Mouse (Mus musculus) left cerebral cortex, postnatal 14 days (tissue): ENCODE results near the gene Myh7b. TPM values are rescaled to one million over a fixed set of nuclear protein-coding genes. Genes with fewer than 3 reads are reported as not detected.

Experiments
- DNase-seq, 2 experiments: peaks; one replicate each; pipeline ENCODE4 v3.0.0; 2021 to 2022; ENCODE audit warnings: low spot score in 2 of 2, mixed read lengths in 1 of 2
- intact Hi-C: fragments of 180-260 bp; cut with DNase I; formaldehyde crosslinking; loops from one replicate; pipeline ENCODE4 v1.15.1; 2025
- long read RNA-seq, 2 experiments: library from polyadenylated mRNA; stranded (forward); transcript quantifications; one replicate each; pipeline ENCODE4 v2.0.0; 2021
- total RNA-seq, 2 experiments: library from RNA; stranded (reverse); gene quantifications; 2 replicates each; pipeline ENCODE4 v1.2.3; 2021

The Myh7b gene
- 1 to 10 TPM; 4.5 to 5.6 TPM for total RNA-seq
- long read RNA-seq, experiment 1, partial matches to known transcripts, result 4 of 5 reads
- long read RNA-seq, experiment 1, other reads (novel, unspliced or antisense), result 1 of 5 reads
- long read RNA-seq, experiment 2, partial matches to known transcripts, result 4 of 6 reads
- long read RNA-seq, experiment 2, other reads (novel, unspliced or antisense), result 2 of 6 reads

- intact Hi-C loops, result no loop called here
These were observed at the start of gene Myh7b for GRCm38 (mm10) chr2:155610978-155611377. TSS of gene Myh7b (plus strand) at chr2:155611212.

DNA sequence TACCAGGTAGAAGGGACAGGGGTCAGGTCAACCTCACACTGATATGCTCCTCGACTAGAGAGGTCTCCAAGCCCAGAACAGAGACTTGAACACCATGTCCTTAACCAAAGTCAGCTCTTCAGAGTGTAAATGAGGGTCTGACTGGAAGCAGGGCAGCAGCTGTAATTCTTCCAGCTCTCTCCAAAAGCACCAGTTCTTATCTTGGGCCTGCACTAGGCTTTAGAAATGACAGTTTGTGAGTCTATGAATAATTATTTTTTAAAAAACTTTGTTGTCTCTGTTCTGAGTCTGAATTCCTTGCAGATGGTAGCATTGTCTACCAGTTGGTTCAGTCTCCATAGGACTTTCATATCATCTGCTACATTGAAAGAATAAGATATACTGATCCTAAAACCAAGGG is 48.8 kb upstream of the Myh7b start:
- no peak for DNase-seq
- intact Hi-C loops, result no loop called here

More at GRCm38 (mm10) chr2:155610978-155611377, at the start of gene Myh7b:
- no peak for DNase-seq

DNA sequence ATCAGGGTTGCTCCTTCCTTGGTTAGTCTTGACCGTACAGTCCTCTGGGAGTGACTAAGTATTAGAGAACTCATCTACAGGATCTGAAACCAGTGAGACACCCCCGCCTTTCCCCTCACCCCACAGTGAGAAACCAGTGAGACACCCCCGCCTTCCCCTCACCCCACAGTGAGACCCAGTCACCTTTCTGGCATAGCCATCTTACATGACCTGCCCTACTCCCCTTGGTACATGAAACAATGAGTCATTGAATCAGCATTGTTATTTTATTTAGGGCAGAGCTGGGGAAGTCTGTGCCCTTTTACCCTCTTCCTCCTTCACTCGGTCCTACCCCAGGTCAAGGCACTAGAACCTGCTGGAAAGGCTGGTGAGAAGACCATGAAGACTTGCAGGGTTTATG is 48.1 kb upstream of the Myh7b start:
- intact Hi-C loops, result no loop called here
- no peak for DNase-seq

- DNase-seq, result no peak
- intact Hi-C loops, result no loop called here
These were observed 43.3 kb upstream of the Myh7b start for GRCm38 (mm10) chr2:155567751-155568150.

DNA sequence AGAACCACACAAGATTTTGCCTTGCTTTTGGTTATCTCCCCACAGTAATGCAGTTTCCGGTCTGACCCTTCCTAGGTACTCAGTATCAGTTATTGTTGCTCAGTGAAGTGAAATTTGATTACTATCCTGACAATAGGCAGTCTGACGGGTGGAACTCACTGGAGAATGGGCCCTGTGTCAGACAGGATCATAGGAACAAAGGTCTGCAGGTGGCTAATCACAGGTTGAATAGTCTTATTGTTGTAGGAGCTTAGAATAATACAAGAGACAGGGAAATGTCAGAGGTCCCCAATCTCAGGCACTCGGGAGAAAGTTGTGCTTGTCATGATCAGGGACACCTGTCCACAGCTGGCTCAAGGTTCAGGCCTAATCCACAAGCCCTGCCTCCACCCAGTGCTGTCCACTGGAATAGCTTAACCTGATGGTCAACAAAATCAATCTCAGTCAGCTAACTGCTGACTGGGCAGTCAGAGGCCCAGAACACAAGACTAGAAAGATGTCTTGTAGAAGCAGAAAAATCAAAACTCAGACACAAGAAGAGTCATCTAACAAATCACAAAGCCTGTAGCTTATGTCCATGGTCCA is 41.7 kb upstream of the Myh7b start:
- intact Hi-C loops, result no loop called here
- no peak for DNase-seq

- intact Hi-C loops, result no loop called here
- no peak for DNase-seq
These were observed 38.0 kb upstream of the Myh7b start for GRCm38 (mm10) chr2:155573001-155573400.

GRCm38 (mm10) chr2:155573996-155574395 is 37.0 kb upstream of the Myh7b start:
- no peak for DNase-seq
- intact Hi-C loops, result no loop called here

DNA sequence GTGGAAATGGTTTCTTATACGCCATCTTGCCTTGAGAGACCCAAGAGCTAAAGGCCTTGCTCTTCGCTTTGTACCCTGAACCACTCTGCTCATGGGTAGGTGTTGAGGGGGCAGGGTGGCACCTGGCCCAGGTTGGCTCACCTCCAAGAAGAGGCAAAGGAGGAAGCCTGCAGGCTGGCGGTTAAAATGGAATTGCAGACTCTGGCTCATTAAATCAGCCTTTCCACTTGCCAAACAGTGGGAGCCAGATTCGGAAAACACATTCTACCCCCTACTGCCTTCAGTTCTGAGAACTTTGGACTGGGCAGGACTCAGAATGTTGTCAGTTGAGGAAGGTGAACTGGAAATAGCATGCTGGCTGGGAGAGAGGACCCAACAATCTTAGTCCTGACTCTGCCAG is 36.3 kb upstream of the Myh7b start:
- intact Hi-C loops, result loop anchor here (5.0 kb wide), 1 partner anchor 37 kb away; no protein-coding TSS in a partner anchor
- peak; percentile 18 to 22 for DNase-seq

- no peak for DNase-seq
- intact Hi-C loops, result loop anchor here (5.0 kb wide), 1 partner anchor 39 kb away; no protein-coding TSS in a partner anchor
These were observed 34.4 kb upstream of the Myh7b start for GRCm38 (mm10) chr2:155576656-155577055.

GRCm38 (mm10) chr2:155580331-155580730 is 30.7 kb upstream of the Myh7b start:
- intact Hi-C loops, result no loop called here
- no peak for DNase-seq

GRCm38 (mm10) chr2:155582384-155582995 is 28.5 kb upstream of the Myh7b start:
- no peak for DNase-seq
- intact Hi-C loops, result no loop called here

DNA sequence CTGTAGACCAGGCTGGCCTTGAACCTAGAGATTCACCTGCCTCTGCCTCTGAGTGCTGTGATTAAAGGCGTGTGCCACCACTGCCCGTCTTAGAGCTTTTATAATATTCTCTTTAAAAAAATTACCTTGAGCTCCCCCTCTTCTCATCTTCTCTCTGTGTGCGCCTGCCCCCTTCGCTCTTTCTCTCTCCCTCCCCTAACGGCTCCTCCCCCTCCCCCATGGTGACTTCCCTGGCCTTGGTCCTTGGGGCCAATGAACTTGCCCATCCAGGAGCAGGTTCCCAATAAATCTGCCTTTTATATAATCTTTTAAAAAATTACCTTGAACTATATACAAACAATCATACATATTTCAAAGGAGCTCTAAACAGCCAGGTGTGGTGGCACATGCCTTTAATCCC is 28.0 kb upstream of the Myh7b start:
- intact Hi-C loops, result no loop called here
- DNase-seq, result no peak

DNA sequence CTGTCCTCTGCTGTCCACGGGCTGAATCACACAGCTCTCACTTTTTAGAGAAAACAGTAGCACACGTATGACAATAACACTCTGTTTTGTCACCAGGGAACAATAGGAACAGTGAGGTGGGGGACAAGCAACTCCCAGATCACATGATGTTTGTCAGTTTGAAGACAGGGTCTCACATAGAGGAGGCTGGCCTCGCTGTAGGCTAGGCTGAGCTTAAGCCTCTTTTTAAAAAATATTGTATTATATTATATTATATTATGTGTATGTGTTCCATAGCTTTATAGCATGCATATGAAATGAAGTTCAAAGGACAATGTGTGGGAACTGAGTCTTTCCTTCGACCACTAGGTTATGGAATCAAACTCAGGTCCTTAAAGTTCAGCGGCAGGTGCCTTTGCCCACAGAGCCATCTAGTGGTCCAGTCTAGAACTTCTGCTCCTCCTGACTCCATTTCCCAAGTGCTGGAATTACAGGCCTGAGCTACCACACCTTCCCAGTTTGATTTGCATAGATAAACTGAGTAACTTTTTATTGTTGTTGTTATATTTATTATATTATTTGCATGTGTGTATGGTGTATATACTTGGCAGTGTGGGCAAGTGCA is 27.0 kb upstream of the Myh7b start:
- intact Hi-C loops, result loop anchor here (2.0 kb wide), 1 partner anchor 67 kb away; the partner anchor contains the start of gene Acss2
- DNase-seq, result peak; percentile 51 to 66

DNA sequence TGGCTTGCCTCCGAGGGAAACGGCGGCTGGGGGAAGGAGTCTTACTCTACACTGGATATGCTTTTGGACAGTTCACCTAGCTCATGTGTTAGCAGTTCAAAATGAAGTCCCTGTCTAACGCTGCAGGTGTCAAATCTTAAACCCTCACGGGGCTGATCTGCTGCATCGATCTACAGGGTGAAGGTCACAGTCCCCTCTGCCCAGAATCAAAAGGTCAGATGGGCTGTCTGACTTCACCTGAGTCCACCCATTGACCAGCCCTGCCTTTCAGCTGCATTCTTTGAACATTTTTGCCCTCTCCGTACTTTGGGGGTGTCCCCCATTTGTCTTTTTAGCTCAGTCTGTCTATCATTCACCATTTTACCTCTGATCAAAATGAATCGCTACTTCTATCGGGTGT is 25.9 kb upstream of the Myh7b start:
- intact Hi-C loops, result loop anchor here (2.0 kb wide), 1 partner anchor 68 kb away; the partner anchor contains the start of gene Acss2
- DNase-seq, result no peak

DNA sequence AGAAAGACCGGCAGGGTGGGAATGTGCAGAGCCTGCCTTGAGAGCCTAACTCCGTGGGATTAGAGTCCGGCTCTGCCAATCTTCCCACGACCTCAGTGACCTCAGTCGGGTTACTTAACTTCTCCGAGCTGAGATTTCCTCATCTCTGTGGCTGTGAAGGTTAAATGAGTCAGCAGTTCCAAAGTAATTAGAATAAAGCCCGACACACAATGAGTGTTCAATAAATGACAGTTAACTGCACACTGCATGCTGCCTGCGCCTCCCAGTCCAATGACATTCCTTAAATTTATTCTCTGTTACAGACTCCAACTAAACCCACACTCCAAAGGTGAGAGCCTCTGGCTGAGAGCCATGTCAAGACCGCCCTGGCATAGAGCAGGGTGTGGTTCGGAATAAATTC is 25.5 kb upstream of the Myh7b start:
- intact Hi-C loops, result loop anchor here (2.0 kb wide), 1 partner anchor 69 kb away; the partner anchor contains the start of gene Acss2
- no peak for DNase-seq

GRCm38 (mm10) chr2:155588136-155588535 is 22.9 kb upstream of the Myh7b start:
- intact Hi-C loops, result no loop called here

DNA sequence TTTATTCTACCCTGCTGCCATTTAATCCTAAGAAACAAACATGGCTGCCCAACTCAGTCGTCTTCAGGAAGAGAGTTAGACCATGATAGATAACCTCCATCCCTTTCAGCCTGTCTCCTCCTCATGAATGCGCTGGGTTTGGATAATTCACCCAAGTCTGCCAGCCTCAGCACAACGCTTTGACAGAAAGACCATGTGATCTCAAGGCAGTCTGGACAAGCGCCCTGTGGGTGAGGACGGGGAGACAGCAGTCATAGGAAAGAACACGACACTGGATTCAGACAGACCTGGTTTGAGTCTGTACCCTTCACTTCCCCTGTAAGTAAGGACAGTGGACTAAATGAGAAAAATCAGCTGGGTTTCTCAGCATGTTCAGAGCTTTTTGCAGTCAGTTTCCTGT is 21.5 kb upstream of the Myh7b start:
- DNase-seq, result peak in 1 of 2 experiments; percentile 14
- intact Hi-C loops, result no loop called here

More at GRCm38 (mm10) chr2:155588136-155588535, 22.9 kb upstream of the Myh7b start:
- no peak for DNase-seq

GRCm38 (mm10) chr2:155590876-155591275 is 20.1 kb upstream of the Myh7b start:
- intact Hi-C loops, result no loop called here
- DNase-seq, result no peak

DNA sequence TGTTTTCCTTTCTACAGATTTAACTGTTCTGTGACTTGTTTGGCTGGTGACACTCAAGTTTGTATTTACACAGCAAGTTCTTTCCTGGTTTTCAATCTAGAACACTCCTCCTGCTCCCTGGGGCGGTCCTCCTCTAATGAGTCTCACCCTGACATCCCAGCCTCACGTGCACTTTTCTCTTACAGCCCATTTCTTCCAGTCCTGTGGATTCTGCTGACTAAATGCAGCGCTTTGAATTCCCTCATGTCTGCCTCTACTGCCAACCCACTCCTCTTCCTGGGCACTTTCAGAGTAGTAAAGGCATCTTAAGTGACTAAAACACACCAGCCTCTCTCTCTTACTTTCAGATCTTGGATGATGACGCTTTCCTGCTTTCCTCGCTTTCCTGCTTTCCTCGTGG is 19.3 kb upstream of the Myh7b start:
- DNase-seq, result no peak
- intact Hi-C loops, result no loop called here

- intact Hi-C loops, result no loop called here
- DNase-seq, result peak; percentile 97 to 99
These were observed 18.7 kb upstream of the Myh7b start, which contains the start of gene Gss for GRCm38 (mm10) chr2:155592137-155592853. TSS of gene Gss (minus strand) at chr2:155592810.
